Mouse (Mus musculus) heart, embryonic 13.5 days (tissue): ENCODE measurements around the gene Tox2. TPM values are rescaled to one million over a fixed set of nuclear protein-coding genes. Genes with fewer than 3 reads are reported as not detected.

Source experiments
- ATAC-seq: fragments of 200-750 bp; cut with Nextera tagmentation; 2 replicates; pipeline ENCODE4 v1.8.0; 2017; ENCODE audit warnings: moderate TSS enrichment; ENCODE audit not compliant: insufficient number of reproducible peaks, low FRiP score, low TSS enrichment; ENCODE audit errors: extremely low read depth
- H3K27ac ChIP-seq: fragments of 300-500 bp; sonication (generic); replicated peaks from 2 replicates; pipeline ENCODE4 v1.5.1; 2015; ENCODE audit warnings: moderate library complexity, mild to moderate bottlenecking, inconsistent platforms
- H3K27me3 ChIP-seq: fragments of 300-500 bp; sonication (generic); replicated peaks from 2 replicates; pipeline ENCODE4 v1.6.1; 2015; ENCODE audit warnings: mild to moderate bottlenecking, inconsistent platforms
- H3K36me3 ChIP-seq: fragments of 300-500 bp; sonication (generic); 2 replicates; pipeline ENCODE4 v1.6.1; 2015; ENCODE audit warnings: mild to moderate bottlenecking, inconsistent platforms
- H3K4me1 ChIP-seq: fragments of 300-500 bp; sonication (generic); 2 replicates; pipeline ENCODE4 v1.6.1; 2015; ENCODE audit warnings: inconsistent platforms
- H3K4me2 ChIP-seq: fragments of 300-500 bp; sonication (generic); 2 replicates; pipeline ENCODE4 v1.6.1; 2015; ENCODE audit warnings: inconsistent platforms, mild to moderate bottlenecking, moderate library complexity
- H3K4me3 ChIP-seq: fragments of 300-500 bp; sonication (generic); 2 replicates; pipeline ENCODE4 v1.5.1; 2015; ENCODE audit warnings: moderate library complexity, mild to moderate bottlenecking, inconsistent platforms
- H3K9ac ChIP-seq: fragments of 300-500 bp; sonication (generic); 2 replicates; pipeline ENCODE4 v1.6.1; 2015; ENCODE audit warnings: inconsistent platforms, mild to moderate bottlenecking, moderate library complexity
- H3K9me3 ChIP-seq: fragments of 300-500 bp; sonication (generic); 2 replicates; pipeline ENCODE4 v1.6.1; 2016; ENCODE audit warnings: inconsistent platforms
- WGBS: fragments of 180-500 bp; shearing (Covaris S2); methylation state at CpG from one replicate; pipeline ENCODE4 v1.1.7; 2015; ENCODE audit warnings: mixed read lengths; 5-methylcytosine and 5-hydroxymethylcytosine counted together
- polyA plus RNA-seq: library from polyadenylated mRNA; unstranded; fragments of >200 nt; fragmentation: Nextera tagmentation; extraction: Ambion mirVana; gene quantifications from 2 replicates; pipeline ENCODE4 v1.2.1, GENCODE M21; 2015

The Tox2 gene
- polyA plus RNA-seq, 1 experiment from 2014 or later: 2.5 TPM

DNA sequence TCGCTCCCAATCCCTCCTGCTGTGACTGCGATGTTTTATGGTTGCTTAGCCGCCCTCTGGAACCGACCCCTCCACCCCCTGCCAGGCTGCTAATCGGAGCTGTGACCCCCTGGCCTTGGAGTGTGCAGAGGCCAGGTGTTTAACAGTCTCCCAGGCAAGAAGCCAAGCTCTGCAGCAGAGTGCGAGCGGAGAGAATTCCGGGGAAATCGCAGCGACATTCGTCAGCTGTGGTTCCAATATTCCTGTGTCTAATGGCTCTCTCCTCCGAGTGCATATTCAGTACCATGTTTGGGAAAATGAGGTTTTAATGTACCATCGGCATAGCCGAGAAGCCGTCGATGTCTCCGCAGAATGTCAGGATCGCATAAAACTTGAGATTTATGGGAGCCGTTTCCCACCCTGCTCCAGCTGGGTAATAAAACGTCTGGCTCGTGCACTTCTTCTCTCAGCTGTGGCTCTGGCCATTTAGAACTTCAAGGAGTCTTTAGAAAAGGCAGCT is 86.0 kb downstream of the Tox2 start:
- H3K4me2 ChIP-seq: peak overlapping the region; percentile 51
- ATAC-seq: no peak
- H3K27ac ChIP-seq: peak overlapping the region; percentile 25; the same call in 1 of the 2 replicates
- peaks cover 15% of the 10 kb centered on the region for H3K27me3 ChIP-seq
- 16% methylated on average over 21 of the region's 21 CpGs for WGBS
- no peaks in the 10 kb centered on the region for H3K9me3 ChIP-seq
- peak overlapping the region; percentile 3; the same call in 1 of the 2 replicates for H3K9ac ChIP-seq
- H3K36me3 ChIP-seq: no peaks in the 10 kb centered on the region
- peaks cover 32% of the 10 kb centered on the region for H3K4me1 ChIP-seq
- peak overlapping the region; percentile 11; the same call in 1 of the 2 replicates for H3K4me3 ChIP-seq

DNA sequence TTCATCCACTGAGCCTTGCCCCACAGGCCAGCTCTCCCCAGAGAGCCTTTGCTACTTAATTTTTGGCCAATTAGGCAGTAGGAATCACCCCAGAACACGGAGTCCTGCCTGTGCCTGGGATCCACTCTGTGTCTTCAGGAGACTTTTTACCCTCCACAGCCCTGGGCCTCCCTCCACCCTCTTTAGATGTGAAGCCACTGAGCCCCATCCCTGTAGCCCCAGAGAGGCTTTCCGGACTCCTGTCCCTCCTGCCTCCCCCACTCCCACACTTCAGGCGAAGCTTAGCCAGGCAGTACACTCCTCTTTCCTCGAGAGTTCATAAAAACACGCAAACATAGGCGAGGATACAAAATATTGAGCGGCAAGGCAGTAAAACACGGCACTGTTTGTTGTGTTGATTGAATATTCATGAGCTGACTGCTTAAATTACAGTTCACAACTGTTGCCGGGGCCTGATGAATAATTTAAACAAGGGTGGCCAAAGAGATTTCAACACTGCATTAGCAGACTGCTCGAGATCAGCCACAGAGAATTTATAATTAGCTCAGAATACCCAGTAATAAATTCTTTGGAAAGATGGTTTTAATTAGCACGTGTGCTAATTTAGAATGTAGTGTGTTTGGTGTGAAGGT is 94.2 kb downstream of the Tox2 start:
- Histone ChIP-seq H3K4me3 (no peak overlapping the region), H3K4me1 (no peaks in the 10 kb centered on the region), H3K27me3 (no peaks in the 10 kb centered on the region; the same call in 1 of the 2 replicates), H3K27ac (no peak overlapping the region), H3K9ac (no peak overlapping the region), H3K4me2 (no peak overlapping the region), H3K9me3 (no peaks in the 10 kb centered on the region), H3K36me3 (no peaks in the 10 kb centered on the region)
- no peak for ATAC-seq
- WGBS: 58% methylated on average over 11 of the region's 11 CpGs

DNA sequence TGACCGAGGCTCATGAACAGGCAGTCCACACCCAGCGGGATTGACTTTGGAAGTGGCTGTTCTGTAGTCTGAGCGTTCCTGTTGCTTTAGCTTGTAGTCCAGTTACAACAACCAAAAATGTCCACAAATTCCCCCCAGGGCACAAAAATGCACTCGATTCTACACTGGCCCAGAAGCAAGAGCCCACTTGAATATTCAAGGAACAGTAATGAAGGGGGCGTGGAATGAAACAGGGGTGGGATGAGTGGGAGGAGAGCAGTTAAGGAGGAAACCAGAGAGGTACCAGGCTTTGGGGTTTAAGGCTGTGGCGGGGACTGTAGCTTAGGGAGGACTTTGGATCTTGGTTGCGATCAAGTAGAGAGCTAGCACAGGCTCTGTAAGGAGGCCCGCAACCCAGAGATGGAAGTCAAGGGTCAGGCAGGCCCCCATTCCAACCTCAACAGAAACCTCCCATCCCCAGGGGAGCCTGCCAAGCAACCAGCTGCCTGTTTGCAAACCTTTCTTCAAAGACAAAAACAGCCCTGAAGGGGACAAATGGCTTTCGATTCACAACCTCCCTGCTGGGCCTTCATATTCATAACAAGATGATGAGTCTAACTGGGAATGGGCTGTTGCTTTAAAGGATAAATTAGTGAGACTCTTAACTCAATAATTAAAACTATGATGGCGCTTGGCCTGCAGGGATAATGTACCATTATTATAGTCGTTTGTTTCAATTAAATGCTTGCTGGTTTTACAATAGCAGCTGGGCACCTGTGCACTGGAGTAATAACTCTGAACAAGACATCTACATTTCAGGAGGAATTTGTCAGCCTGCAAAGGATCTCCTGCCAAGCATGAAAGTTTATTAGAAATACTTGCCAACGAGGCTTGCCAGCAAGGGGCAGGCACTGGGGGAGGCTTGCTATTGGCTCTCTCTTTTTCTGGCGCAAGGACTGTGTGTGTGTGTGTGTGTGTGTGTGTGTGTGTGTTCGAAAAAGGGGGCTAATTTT is 97.4 kb downstream of the Tox2 start:
- Histone ChIP-seq H3K4me2 (no peak overlapping the region), H3K9me3 (no peaks in the 10 kb centered on the region), H3K9ac (no peak overlapping the region), H3K36me3 (no peaks in the 10 kb centered on the region), H3K4me1 (no peaks in the 10 kb centered on the region), H3K4me3 (no peak overlapping the region), H3K27ac (no peak overlapping the region), H3K27me3 (no peaks in the 10 kb centered on the region; the same call in 1 of the 2 replicates)
- WGBS: 56% methylated on average over 14 of the region's 14 CpGs
- no peak for ATAC-seq

DNA sequence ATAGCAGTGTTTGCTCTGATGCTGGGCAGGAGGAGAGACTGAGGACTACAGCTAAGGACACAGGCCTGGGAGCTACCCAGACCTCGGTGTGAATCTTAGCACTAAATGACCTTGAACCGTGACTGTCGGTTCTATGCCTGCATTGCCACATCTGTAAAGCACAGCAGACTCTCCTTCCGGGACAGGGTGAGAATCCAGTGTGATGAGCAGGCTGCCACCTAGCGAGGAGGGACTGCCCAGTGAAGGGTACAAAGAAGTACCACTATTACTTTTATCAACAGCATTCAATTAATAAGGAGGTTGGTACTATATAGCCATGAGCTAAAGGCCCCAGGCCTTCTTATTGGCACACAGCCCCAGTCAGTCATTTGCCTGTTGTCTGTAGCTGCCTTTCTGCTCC is 98.7 kb downstream of the Tox2 start:
- H3K4me2 ChIP-seq: no peak overlapping the region
- no peak overlapping the region for H3K4me3 ChIP-seq
- H3K4me1 ChIP-seq: no peaks in the 10 kb centered on the region
- WGBS: 33% methylated on average over 5 of the region's 5 CpGs
- no peaks in the 10 kb centered on the region for H3K9me3 ChIP-seq
- no peak overlapping the region for H3K9ac ChIP-seq
- no peaks in the 10 kb centered on the region; the same call in 1 of the 2 replicates for H3K27me3 ChIP-seq
- ATAC-seq: no peak
- H3K27ac ChIP-seq: no peak overlapping the region
- no peaks in the 10 kb centered on the region for H3K36me3 ChIP-seq

DNA sequence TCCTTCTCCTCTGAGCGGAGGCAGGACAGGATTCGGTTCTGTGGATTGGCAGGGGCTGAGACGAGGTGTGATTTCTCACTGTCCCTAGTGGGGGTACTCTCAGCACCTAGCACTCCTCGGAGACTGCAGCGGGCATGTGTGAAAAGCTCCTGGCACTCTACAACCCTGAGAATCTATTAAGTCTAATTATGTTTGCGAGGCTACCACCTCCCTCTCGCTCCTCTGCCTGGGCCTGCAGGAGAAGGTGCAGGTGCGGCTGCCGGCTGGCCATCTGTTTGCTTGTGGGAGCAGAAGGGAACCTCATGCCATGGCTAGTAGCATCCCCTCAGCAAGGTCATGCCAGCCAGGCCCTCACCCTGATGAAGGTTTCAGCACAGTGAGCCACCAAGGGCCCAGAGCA is 100.1 kb downstream of the Tox2 start:
- H3K9me3 ChIP-seq: no peaks in the 10 kb centered on the region
- H3K27ac ChIP-seq: no peak overlapping the region
- no peak for ATAC-seq
- 43% methylated on average over 9 of the region's 9 CpGs for WGBS
- no peaks in the 10 kb centered on the region for H3K36me3 ChIP-seq
- H3K9ac ChIP-seq: no peak overlapping the region
- no peaks in the 10 kb centered on the region for H3K27me3 ChIP-seq
- no peaks in the 10 kb centered on the region for H3K4me1 ChIP-seq
- H3K4me2 ChIP-seq: no peak overlapping the region
- no peak overlapping the region for H3K4me3 ChIP-seq

DNA sequence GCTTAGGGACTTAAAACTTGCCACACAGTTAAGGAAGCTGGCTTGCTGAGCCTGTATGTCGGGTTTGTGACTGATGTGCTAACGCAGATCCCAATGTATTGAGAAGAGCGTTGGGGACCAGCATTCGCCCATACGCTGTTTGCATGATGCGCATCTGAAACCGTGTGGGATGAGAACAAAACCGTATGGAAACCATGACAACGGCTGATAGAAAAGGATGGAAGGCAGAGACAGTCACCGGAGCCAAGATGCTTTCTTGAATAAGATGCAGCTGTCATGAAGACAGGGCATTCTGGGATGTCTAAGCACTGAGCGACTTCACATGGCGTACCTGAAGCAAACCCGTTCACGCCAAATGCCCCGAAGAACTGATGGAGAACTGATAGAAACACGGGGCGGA is 106.5 kb downstream of the Tox2 start:
- 0 out of 2 replicates have a peak, but pooled peaks cover 4% of the 10 kb centered on the region for H3K4me1 ChIP-seq
- no peak overlapping the region for H3K27ac ChIP-seq
- no peaks in the 10 kb centered on the region for H3K27me3 ChIP-seq
- WGBS: 86% methylated on average over 17 of the region's 17 CpGs
- no peak overlapping the region for H3K9ac ChIP-seq
- no peak overlapping the region for H3K4me3 ChIP-seq
- H3K4me2 ChIP-seq: no peak overlapping the region
- H3K9me3 ChIP-seq: no peaks in the 10 kb centered on the region
- ATAC-seq: no peak
- H3K36me3 ChIP-seq: no peaks in the 10 kb centered on the region

DNA sequence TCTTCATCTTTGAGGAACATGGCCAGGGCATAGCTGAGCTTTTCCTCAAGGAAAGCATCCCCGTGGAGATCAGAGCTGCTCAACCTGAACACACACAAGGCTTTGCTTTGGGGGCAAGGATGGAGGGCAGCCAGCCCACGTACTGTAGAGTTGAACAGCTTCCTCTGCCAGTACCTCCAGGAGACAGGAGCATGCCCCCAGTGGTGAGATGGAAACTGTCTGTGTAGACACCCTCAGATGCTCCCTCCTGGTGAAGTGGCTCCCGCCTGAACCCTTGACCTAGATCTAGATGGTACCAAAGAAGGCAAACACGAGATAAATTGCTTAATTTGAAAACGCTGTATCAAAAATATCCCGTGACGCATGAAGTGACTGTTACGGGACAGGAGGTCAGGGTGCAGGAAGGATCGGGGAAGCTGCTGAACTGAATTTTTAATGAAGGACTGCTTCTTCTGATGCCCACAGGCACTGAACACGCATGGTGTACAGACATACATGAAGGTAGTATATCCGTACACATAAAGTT is 107.3 kb downstream of the Tox2 start:
- H3K36me3 ChIP-seq: no peaks in the 10 kb centered on the region
- H3K9me3 ChIP-seq: no peaks in the 10 kb centered on the region
- no peak overlapping the region for H3K9ac ChIP-seq
- H3K27ac ChIP-seq: no peak overlapping the region
- 0 out of 2 replicates have a peak, but pooled peaks cover 4% of the 10 kb centered on the region for H3K4me1 ChIP-seq
- WGBS: 68% methylated on average over 11 of the region's 11 CpGs
- H3K27me3 ChIP-seq: no peaks in the 10 kb centered on the region
- H3K4me3 ChIP-seq: no peak overlapping the region
- no peak overlapping the region for H3K4me2 ChIP-seq
- no peak for ATAC-seq

DNA sequence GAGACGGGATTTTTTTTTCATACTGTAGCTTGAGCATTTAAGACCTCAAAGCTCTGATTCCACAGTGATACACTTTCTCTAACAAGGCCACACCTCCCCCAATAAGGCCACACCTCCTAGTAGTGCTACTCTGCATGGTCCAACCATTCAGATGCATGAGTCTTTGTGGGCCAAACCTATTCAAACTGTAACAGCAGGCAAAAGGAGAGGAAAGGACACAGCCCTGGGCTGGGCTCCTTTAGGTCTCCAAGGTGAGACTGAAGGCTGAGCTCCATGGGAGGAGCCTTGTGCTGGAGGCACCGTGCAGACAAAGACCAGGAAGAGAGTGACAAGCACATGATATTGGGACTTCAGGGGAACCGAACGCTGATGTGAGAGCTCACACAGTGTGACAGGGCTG is 114.4 kb downstream of the Tox2 start:
- no peak overlapping the region for H3K9ac ChIP-seq
- H3K27ac ChIP-seq: no peak overlapping the region
- no peaks in the 10 kb centered on the region for H3K4me1 ChIP-seq
- H3K4me2 ChIP-seq: no peak overlapping the region
- H3K36me3 ChIP-seq: peaks cover 2% of the 10 kb centered on the region; the same call in 1 of the 2 replicates
- H3K9me3 ChIP-seq: no peaks in the 10 kb centered on the region
- peaks cover 14% of the 10 kb centered on the region; the same call in 1 of the 2 replicates for H3K27me3 ChIP-seq
- no peak for ATAC-seq
- no peak overlapping the region for H3K4me3 ChIP-seq
- 64% methylated on average over 4 of the region's 4 CpGs for WGBS

DNA sequence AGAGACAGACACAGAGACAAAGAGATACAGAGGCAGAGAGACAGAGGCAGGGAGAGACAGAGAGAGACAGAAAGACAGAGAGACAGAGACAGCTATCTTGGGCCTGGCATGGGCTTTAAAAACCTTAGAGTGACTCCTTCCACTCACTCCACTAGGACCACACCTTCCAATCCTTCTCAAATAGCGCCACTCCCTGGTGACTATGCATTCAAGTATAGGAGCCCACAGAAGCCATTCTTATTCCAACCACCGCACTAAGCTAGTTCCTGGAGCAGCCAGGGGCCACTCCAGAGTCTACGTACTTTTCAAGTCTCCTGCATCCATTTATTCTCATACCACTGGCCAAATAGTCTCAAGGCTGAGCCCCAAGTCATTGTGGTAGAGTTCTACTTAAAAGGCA is 115.9 kb downstream of the Tox2 start:
- Histone ChIP-seq H3K9me3 (no peaks in the 10 kb centered on the region), H3K4me1 (no peaks in the 10 kb centered on the region), H3K4me2 (no peak overlapping the region), H3K9ac (no peak overlapping the region), H3K27ac (no peak overlapping the region), H3K36me3 (peaks cover 2% of the 10 kb centered on the region; the same call in 1 of the 2 replicates), H3K27me3 (peaks cover 14% of the 10 kb centered on the region; the same call in 1 of the 2 replicates), H3K4me3 (no peak overlapping the region)
- ATAC-seq: no peak
- WGBS: 79% methylated on average over 3 of the region's 3 CpGs

DNA sequence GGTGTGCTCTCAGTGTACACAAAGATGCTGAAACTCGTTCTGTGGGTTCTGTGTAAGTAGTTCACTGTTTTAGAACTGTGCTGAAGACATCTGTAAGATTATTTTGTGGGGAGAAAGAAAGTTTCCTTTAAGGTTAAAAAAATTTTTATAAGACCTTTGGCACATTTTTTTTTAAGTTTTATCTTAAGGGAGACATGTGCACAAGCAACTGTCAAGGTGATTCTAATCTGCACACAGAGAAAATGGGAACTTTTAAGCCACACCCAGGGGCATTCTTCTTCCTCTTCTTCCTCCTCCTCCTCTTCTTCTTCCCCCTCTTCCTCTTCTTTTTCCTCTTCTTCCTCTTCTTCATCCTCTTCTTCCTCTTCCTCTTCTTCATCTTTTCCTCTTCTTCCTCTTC is 120.2 kb downstream of the Tox2 start:
- ATAC-seq: no peak

DNA sequence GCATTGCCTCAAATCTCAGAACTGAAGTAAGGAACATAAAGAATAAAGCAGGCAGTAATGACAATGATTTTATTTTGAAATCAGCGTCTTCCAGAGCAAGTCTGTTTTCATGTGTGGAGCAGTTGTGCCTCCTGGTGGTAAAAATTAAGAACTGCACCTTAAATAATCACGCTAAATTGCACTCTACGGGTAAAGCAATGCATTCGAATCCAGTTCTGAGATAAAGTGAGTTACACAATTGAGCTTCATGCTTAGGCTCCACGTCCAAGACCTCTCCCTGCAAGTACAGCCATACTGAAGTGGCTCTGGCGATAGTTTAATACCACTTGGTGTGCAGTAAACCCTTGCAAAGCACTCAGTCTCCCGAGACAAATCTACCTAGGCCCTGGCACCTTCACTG is 127.8 kb downstream of the Tox2 start:
- H3K4me2 ChIP-seq: no peak overlapping the region
- 25% methylated on average over 7 of the region's 7 CpGs for WGBS
- peaks cover 16% of the 10 kb centered on the region for H3K36me3 ChIP-seq
- peaks cover 5% of the 10 kb centered on the region; the same call in 1 of the 2 replicates for H3K27me3 ChIP-seq
- no peak overlapping the region for H3K9ac ChIP-seq
- H3K4me1 ChIP-seq: peaks cover 17% of the 10 kb centered on the region
- ATAC-seq: no peak
- H3K27ac ChIP-seq: no peak overlapping the region
- H3K4me3 ChIP-seq: no peak overlapping the region
- no peaks in the 10 kb centered on the region for H3K9me3 ChIP-seq

More for the DNA sequence above, 120.2 kb downstream of the Tox2 start:
- WGBS: 50% methylated on average over 1 of the region's 1 CpGs
- Histone ChIP-seq H3K4me1 (no peaks in the 10 kb centered on the region), H3K4me2 (no peak overlapping the region), H3K9ac (no peak overlapping the region), H3K4me3 (no peak overlapping the region), H3K9me3 (no peaks in the 10 kb centered on the region), H3K27ac (no peak overlapping the region), H3K36me3 (no peaks in the 10 kb centered on the region), H3K27me3 (peaks cover 14% of the 10 kb centered on the region; the same call in 1 of the 2 replicates)
